Mouse (Mus musculus): ENCODE results near the gene Tenm2. TPM values are rescaled to one million over a fixed set of nuclear protein-coding genes. Genes with fewer than 3 reads are reported as not detected.
A peak's percentile ranks its signal among the peaks of the same experiment; 100 is the strongest.

Gene Tenm2
- polyA plus RNA-seq, 1 experiment from 2014 or later = 0.80 TPM

DNA sequence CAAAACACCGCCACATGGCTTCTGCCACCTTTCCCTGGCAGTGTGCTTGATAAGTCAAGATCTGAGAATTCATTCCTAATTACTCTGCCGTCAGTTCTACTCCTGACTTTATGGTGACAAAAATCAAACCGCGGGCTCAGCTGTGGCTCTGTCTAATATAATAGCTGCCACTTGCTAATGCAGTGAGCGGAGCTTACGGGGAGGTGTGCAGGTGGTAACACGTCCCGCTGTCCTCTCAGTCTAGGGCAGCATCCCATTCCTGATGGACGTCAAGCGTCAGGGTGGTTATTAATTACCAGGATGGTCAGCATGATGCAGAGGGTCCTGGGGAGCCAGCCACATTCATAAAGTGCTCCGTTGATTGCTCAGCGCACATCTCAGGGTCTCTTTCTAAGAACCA is 903.5 kb downstream of the Tenm2 start:
- H3K27ac ChIP-seq = no peak overlapping the region
- TF ChIP-seq CTCF (IDR thresholded peaks at IDR 0.05; ENCODE audit: low read depth) = no peak
- H3K9ac ChIP-seq (ENCODE audit: low read depth, low read length) = no peak overlapping the region
- no peak for DNase-seq (ENCODE audit: low spot score)
- ATAC-seq (replicated peaks; ENCODE audit: low FRiP score, low read depth) = no peak
- no peaks in the 10 kb centered on the region for H3K27me3 ChIP-seq (ENCODE audit: insufficient read depth, low read length)
- H3K36me3 ChIP-seq (ENCODE audit: insufficient read depth, low read length) = no peaks in the 10 kb centered on the region
- no peaks in the 10 kb centered on the region for H3K4me1 ChIP-seq (replicated peaks; ENCODE audit: insufficient read depth, low read length)
- H3K9me3 ChIP-seq (replicated peaks; ENCODE audit: low read length) = no peaks in the 10 kb centered on the region
- no peak overlapping the region for H3K4me3 ChIP-seq (replicated peaks; ENCODE audit: low read depth, low read length)
- 75% methylated on average over 12 of the region's 12 CpGs for WGBS
- no peak overlapping the region for H3K4me2 ChIP-seq (ENCODE audit: low read length)

DNA sequence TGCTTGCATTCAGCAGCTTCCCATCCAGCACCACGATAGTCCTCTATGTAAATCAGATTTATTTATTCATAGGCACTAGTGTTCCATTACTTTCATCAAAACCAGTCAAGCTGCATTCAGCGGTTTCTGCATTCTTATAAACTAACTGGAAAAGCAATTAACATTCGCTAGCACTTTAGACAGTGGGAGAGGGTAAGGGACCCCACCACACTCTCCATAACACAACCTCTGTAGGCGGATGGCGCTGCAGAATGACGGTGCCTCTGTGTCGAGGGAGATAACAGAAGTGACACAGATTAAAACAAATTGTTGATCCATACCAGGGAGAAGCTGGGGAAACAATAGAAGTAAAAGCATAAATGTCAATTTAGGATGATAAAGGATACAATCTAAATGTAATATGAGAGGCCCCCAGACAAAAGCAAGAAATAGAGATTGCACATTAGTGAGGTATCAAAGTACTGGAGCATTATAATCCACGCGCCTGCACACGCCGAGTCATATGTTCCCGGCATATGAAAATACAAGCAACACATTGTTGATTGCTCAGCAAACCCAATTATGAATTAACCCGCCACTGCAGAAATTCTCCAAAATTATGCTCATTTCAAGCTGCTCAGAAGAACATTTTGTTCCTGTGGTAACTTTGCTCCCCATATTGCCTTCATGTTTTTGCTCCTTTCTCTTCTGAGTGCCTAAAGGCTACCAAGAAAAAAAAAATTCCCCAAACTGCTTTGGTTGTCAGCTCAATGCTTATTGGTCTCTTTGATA is 904.2 kb downstream of the Tenm2 start:
- WGBS = 57% methylated on average over 13 of the region's 13 CpGs
- peak; percentile 32 for DNase-seq (ENCODE audit: low spot score)
- Histone ChIP-seq H3K9me3 (replicated peaks; ENCODE audit: low read length) (no peaks in the 10 kb centered on the region), H3K4me1 (replicated peaks; ENCODE audit: insufficient read depth, low read length) (no peaks in the 10 kb centered on the region), H3K27me3 (ENCODE audit: insufficient read depth, low read length) (no peaks in the 10 kb centered on the region), H3K36me3 (ENCODE audit: insufficient read depth, low read length) (no peaks in the 10 kb centered on the region), H3K4me2 (ENCODE audit: low read length) (no peak overlapping the region), H3K4me3 (replicated peaks; ENCODE audit: low read depth, low read length) (no peak overlapping the region), H3K27ac (no peak overlapping the region), H3K9ac (ENCODE audit: low read depth, low read length) (no peak overlapping the region)
- ATAC-seq (replicated peaks; ENCODE audit: low FRiP score, low read depth) = no peak
- TF ChIP-seq CTCF (IDR thresholded peaks at IDR 0.05; ENCODE audit: low read depth) = no peak

DNA sequence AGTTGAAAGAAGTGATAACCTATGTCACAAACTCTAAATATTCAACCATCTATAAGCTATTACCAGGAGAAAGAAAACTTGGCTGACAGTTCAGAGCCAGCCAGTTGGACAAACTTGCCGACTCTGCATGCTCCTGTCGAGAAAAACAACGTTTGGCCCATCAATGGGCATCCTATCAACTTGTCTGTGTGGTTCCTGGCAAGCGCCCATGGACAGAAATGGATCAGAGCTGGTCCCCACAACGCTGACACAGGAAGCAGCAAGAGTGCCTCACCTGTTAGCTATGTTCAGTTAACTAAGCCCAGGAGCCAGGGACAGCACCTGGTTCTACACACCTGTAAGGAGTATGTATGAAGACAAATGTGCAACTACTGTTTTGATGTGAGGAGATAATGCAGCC is 908.5 kb downstream of the Tenm2 start:
- Histone ChIP-seq H3K27ac (no peak overlapping the region), H3K4me3 (replicated peaks; ENCODE audit: low read depth, low read length) (no peak overlapping the region), H3K4me1 (replicated peaks; ENCODE audit: insufficient read depth, low read length) (no peaks in the 10 kb centered on the region), H3K36me3 (ENCODE audit: insufficient read depth, low read length) (no peaks in the 10 kb centered on the region), H3K9ac (ENCODE audit: low read depth, low read length) (no peak overlapping the region), H3K9me3 (replicated peaks; ENCODE audit: low read length) (no peaks in the 10 kb centered on the region), H3K27me3 (ENCODE audit: insufficient read depth, low read length) (no peaks in the 10 kb centered on the region), H3K4me2 (ENCODE audit: low read length) (no peak overlapping the region)
- no peak for TF ChIP-seq CTCF (IDR thresholded peaks at IDR 0.05; ENCODE audit: low read depth)
- no peak for DNase-seq (ENCODE audit: low spot score)
- 73% methylated on average over 5 of the region's 5 CpGs for WGBS
- no peak for ATAC-seq (replicated peaks; ENCODE audit: low FRiP score, low read depth)

DNA sequence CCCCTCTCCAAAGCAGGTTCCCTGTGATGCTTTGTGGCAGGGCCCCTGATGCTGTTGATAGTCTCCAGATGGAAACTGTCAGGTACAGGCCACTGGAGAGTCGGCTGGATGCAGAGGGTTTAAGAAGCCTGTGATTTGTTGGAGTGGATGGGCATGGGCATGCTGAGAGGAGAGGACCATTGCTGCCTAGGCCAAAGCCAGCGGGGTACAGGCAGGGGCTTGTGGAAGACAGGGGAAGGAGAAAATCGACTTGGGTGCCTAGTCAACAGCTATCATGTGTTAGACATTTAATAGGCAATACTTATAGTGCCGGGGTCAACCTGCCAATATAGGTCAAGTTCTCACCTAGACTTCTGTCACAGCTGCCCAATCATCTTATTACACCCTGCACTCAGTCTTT is 926.4 kb downstream of the Tenm2 start:
- Histone ChIP-seq H3K4me3 (replicated peaks; ENCODE audit: low read depth, low read length) (no peak overlapping the region), H3K4me2 (ENCODE audit: low read length) (no peak overlapping the region), H3K9me3 (replicated peaks; ENCODE audit: low read length) (no peaks in the 10 kb centered on the region), H3K27ac (no peak overlapping the region), H3K4me1 (replicated peaks; ENCODE audit: insufficient read depth, low read length) (no peaks in the 10 kb centered on the region), H3K27me3 (ENCODE audit: insufficient read depth, low read length) (no peaks in the 10 kb centered on the region), H3K9ac (ENCODE audit: low read depth, low read length) (no peak overlapping the region), H3K36me3 (ENCODE audit: insufficient read depth, low read length) (no peaks in the 10 kb centered on the region)
- no peak for TF ChIP-seq CTCF (IDR thresholded peaks at IDR 0.05; ENCODE audit: low read depth)
- 60% methylated on average over 4 of the region's 4 CpGs for WGBS
- no peak for DNase-seq (ENCODE audit: low spot score)
- no peak for ATAC-seq (replicated peaks; ENCODE audit: low FRiP score, low read depth)

DNA sequence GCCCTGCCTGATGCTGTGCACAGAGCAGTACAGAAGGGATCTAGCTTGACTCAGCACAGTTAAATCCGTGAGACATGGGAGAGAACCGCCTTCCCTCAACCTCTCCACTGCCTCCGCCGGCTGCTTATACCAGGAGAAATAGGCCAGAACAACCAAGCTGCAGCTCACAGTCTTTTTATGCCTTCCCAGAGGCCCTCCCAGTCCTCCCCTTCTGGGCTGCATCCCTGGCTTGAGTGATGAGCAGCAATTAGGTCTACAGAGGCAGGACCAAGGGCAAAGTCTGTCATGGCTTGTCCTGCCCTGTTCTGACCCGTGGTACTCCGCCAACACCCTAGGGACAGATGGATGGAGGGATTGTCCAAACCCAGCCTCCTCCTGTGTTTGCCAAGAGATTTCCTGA is 928.5 kb downstream of the Tenm2 start:
- no peaks in the 10 kb centered on the region for H3K9me3 ChIP-seq (replicated peaks; ENCODE audit: low read length)
- no peak overlapping the region for H3K4me2 ChIP-seq (ENCODE audit: low read length)
- no peaks in the 10 kb centered on the region for H3K27me3 ChIP-seq (ENCODE audit: insufficient read depth, low read length)
- no peak overlapping the region for H3K27ac ChIP-seq
- WGBS = 82% methylated on average over 6 of the region's 6 CpGs
- no peak overlapping the region for H3K4me3 ChIP-seq (replicated peaks; ENCODE audit: low read depth, low read length)
- no peak overlapping the region for H3K9ac ChIP-seq (ENCODE audit: low read depth, low read length)
- H3K4me1 ChIP-seq (replicated peaks; ENCODE audit: insufficient read depth, low read length) = no peaks in the 10 kb centered on the region
- ATAC-seq (replicated peaks; ENCODE audit: low FRiP score, low read depth) (no peak), DNase-seq (ENCODE audit: low spot score) (no peak)
- TF ChIP-seq CTCF (IDR thresholded peaks at IDR 0.05; ENCODE audit: low read depth) = no peak
- H3K36me3 ChIP-seq (ENCODE audit: insufficient read depth, low read length) = no peaks in the 10 kb centered on the region

DNA sequence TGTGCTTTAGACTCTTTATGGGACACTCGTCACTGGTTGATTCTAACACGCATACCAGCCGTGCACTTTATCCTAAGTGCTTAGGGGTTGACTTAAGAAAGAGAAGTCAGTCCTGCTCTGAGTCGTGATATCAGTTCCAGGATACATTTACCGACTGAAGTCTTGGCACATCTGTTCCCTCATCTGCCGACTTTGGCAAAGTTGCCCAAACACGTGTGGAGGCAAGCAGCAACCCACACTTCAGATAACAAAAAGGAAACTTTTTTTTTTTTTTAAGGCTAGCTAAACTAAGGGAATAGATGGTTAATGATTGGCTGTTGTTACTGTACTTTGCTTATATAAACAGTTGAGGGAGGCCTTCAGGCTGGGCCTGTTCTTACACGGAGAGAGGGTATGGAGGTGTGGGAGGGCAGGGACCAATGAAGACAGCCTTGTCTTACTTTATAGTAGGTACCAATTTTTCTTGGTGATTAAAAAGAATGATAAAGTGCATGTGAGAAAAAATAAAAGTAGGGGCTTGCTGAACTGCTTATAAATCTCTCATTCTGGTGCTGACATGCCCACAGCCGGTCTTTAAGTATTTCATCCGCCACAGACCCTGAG is 930.3 kb downstream of the Tenm2 start:
- no peak overlapping the region for H3K27ac ChIP-seq
- 56% methylated on average over 10 of the region's 10 CpGs for WGBS
- TF ChIP-seq CTCF (IDR thresholded peaks at IDR 0.05; ENCODE audit: low read depth) = no peak
- no peak overlapping the region for H3K4me2 ChIP-seq (ENCODE audit: low read length)
- H3K27me3 ChIP-seq (ENCODE audit: insufficient read depth, low read length) = no peaks in the 10 kb centered on the region
- H3K4me1 ChIP-seq (replicated peaks; ENCODE audit: insufficient read depth, low read length) = no peaks in the 10 kb centered on the region
- no peak for ATAC-seq (replicated peaks; ENCODE audit: low FRiP score, low read depth)
- no peak overlapping the region for H3K4me3 ChIP-seq (replicated peaks; ENCODE audit: low read depth, low read length)
- H3K9ac ChIP-seq (ENCODE audit: low read depth, low read length) = no peak overlapping the region
- no peaks in the 10 kb centered on the region for H3K9me3 ChIP-seq (replicated peaks; ENCODE audit: low read length)
- H3K36me3 ChIP-seq (ENCODE audit: insufficient read depth, low read length) = no peaks in the 10 kb centered on the region
- no peak for DNase-seq (ENCODE audit: low spot score)

Measured in kidney, postnatal 0 days (tissue).